Mouse (Mus musculus) thymus, postnatal 10 days (tissue): ENCODE results near the gene Sdk1.

Experiments used
- DNase-seq, 2 experiments: peaks; one replicate each; pipeline ENCODE4 v3.0.0; 2021; ENCODE audit warnings: low spot score in 2 of 2

The Sdk1 gene

GRCm38 (mm10) chr5:141447247-141447646 is 206.0 kb downstream of the Sdk1 start:
- no peak for DNase-seq

- DNase-seq: no peak
These were observed 222.1 kb downstream of the Sdk1 start for GRCm38 (mm10) chr5:141463417-141463816.

DNA sequence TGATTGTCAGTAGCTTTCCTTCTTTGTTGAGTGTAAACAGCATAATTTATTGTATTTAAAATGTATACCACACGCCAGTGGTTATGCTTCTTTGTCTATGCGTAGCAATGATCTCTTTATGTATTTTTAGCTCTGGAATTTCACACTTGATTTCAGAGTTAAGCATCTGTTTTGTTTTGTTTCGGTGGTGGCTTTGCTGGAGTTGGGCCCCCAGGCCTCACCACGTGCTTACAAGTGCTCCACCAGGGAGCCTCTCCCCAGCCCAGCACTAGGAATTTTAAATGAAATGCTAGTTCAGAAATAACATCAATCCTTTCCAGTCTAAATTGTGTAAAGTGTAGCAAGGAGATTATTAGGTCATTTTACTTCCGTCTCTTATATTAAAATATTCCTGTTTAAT is 227.5 kb downstream of the Sdk1 start:
- no peak for DNase-seq

- DNase-seq: no peak
These were observed 264.0 kb downstream of the Sdk1 start for GRCm38 (mm10) chr5:141505281-141505680.

GRCm38 (mm10) chr5:141506344-141506743 is 265.1 kb downstream of the Sdk1 start:
- DNase-seq: no peak

DNA sequence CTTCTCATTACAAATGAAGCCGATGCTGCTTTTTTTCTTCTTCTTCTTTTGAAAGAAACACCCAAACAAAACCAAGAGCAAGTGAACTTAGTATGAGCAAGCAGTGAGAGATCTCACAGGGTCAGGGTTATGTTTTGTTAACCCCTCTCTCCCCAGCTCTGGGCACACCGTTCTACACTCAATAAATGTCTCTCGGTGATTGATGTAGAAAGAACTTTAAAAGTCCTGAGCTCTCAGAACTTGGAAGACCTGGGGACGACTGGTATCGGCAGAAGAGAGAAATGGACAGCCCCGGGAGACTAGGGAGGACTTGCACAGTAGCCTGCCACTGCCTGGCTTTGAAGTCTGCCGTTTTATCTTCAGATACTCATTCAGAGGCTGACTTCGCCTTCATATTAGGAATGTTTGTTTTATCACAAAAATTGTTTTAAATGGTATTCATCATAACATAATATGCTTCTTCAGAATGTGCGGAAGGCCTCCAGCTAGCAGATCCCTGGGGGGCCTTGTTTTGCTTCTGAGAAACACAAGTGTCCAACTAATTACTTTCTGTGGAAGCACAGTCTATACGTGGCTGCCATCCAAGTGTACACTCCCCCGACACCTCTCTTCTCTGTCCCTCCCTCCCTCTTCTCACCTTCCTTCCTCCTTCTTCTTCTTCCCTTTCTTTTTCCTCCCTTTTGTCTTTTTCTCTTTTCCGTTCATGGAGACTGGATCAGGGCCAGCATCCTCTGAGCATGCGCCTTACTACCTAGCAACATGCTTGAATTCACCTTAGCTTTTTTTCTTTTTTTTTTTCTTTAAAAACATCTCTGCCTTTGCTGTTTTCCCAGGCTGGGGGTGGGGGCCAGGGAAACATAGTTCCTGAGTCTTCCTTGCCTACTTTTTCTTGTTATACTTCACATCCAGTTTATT is 283.8 kb downstream of the Sdk1 start:
- DNase-seq: no peak

- DNase-seq: no peak
These were observed 298.9 kb downstream of the Sdk1 start for GRCm38 (mm10) chr5:141540193-141540592.

DNA sequence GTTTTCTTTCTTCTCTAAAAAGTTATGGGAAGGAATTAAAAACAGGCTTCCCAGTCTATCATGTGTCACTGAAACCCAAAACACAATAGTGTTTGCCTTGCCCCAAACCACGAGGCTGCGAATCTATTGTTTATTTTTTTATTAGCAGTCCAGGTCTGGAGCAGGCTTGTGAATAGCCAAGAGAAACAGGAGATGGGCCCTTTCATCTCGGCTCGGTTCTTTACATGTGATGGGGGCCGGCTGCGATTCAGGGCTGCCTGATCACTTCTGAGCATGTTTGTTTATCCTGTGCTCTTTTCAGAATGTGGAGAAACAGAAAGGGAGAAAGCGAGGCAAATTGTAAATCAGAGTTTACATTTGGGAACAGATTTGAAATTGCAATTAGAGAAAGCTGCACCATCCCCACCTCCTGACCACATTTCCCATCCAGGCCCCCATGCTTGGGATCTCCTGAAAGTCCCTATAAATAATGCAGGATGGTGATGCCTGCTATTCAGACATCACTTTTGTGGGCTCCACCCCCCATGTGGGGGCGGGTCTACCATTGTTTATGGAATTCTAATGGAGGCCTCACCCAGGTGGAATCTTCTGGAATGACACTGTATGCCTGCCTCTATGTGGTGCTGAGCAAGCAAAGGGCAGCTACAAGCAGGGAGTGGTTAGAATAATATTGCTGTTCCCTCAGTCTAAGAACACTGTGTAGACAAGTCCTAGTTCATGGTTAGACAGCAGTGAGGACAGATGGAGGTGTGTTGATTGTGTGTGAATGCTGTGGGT is 301.8 kb downstream of the Sdk1 start:
- no peak for DNase-seq

DNA sequence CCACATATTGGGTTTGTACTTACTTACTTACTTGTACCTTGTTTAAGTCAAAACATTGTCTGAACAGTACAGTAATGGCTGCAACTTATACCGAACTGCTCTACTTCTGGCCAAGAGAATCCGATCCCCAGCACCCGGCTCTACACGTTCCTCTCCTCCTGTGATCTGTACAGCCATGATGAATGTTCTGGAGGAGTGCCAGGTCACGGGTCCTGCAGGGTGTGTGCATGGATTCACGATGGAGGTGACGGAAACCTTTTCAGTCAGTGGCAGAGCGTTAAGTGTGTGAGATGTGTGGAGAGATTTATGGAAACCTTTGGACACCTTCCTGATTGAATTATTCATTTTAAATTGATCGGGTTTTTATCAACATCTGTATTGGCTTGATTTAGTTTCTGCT is 312.2 kb downstream of the Sdk1 start:
- DNase-seq: no peak

DNA sequence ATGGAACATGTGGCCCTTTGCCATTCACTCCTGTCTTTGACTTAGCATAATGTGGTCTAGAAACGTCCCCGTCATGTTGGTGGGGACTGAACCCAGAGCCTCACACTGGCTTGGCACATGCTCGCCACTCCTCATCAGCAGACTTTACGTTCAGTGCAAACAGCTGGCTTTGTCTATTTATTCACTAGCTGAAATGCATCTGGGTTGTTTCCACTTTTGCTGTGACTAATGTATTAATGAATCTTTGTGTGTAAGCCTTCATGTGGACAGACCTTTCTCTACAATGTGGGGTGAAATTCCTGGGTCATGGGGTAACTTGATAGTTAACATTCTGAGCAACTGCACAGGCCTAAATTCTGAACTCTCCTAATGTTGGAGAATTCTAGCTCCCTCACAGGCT is 317.4 kb downstream of the Sdk1 start:
- DNase-seq: no peak

DNA sequence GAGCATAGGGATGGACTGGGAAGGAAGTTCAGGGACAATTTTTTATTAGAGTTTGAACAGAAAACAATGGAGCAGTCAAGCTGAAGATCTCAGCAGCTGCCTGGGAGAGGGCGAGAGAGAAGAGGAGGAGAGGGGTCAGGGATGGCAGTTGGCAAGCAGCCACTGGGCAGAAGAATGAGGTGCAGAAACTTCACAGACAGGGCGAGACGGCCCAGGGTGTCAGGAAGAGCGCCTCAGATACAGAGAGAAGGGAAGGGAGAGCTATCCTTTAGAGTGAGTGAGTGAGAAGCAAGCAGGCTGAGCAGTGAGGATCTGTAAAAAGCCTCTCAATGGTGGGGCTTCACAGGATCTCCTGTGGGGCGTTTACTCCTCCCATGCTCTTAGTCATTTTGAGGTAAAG is 319.0 kb downstream of the Sdk1 start:
- DNase-seq: no peak

DNA sequence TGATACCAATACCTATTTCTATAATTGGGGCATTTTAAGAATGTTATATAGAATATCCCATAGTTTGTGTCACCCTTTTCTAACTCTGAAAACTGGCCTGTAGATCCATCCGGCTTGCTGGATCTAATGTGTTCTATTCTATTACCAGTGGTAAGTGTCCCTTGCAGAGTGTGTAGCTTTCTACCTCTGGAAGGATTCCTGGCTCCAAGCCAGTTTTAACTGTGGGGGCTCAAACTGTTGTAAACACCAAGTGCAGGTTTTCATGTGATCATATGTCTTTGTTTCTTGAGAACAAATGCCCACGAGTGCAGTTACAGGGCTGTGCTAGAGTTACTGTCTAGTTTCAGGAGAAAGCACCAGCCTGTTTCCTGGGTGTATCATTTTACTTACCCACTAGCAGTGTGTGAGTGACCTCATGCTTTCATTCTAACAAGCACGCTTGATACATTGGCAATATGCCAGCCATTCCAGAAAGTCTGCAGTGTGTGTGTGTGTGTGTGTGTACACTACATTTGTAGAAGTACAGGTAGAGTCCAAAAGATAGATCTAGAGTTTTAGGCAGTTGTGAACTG is 320.8 kb downstream of the Sdk1 start:
- no peak for DNase-seq

DNA sequence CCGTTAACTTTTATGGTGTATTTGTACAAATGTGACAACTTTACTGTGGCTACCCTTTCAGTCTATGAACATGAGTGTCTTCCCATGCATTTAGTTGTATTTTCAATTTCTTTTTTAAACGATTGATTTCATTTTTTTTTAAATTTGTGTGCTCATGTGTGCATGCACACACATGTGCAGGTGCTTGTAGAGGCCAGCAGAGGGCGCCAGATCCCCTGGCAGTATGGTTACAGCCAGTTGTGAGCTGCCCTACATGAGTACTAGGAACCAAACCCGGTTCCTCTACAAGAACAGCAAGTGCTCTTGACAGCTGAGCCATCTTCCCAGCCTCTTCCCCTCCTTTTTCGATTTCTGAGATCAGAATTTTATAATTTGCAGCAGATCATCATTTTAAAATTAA is 322.9 kb downstream of the Sdk1 start:
- DNase-seq: no peak

GRCm38 (mm10) chr5:141568106-141568505 is 326.8 kb downstream of the Sdk1 start:
- DNase-seq: no peak

GRCm38 (mm10) chr5:141570442-141570841 is 329.2 kb downstream of the Sdk1 start:
- DNase-seq: no peak

DNA sequence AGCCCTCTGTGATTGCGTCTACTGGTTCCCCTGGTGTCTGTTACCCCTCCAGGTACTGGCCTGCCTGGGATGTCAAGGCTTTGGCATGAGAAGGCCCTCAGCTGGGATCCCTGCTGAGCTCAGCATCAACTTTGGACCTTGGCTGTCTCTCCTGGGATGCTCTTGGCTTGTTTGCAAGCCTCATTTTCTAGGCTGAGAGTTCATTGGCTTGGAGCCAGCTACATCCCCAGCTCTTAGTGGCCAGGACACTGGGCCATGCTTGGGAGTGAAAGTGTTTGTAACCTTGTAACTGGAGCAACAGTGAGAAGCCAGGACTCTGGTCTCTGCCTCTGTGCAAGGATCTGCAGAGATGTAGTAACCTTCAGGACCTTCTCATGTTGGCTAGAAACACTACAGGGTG is 333.0 kb downstream of the Sdk1 start:
- no peak for DNase-seq

GRCm38 (mm10) chr5:141591246-141591645 is 350.0 kb downstream of the Sdk1 start:
- no peak for DNase-seq

DNA sequence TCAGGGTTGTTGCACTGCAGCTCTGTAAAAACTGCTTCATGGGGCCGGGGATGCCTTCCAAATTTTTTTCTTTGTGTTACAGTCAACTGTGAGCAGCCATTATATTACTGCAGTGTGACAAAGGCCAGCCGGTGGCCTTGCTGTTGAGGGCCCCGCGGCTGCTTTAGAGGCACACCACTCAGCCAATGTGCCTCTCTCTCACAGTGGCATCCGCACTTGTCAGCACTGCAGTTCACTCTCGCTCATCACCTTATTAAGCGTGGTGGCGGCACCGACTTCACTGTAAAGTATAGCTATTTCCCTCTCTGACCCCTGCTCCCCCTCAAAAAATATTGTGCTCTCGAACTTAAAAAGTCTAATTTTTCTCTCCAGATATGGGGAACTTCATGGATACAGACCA is 371.4 kb downstream of the Sdk1 start:
- DNase-seq: no peak

DNA sequence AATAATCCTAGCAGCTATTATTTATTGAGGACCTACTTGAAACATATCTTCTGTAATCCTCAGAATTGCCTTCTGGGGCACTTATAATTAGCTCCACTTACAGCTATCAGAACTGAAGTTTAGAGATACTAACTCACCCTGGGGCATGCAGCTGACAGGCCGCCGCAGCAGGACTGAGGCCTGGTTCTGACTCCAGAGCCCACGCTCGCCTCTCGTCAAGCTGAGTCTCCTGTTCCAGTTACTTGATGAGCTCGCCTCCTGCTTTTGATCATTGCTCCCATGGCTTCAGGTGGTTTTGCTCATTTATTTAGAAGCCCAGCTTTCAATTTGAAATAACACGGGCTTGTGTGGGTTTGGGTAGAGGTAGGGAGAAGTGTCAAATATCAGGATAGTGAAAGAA is 374.5 kb downstream of the Sdk1 start:
- DNase-seq: no peak

DNA sequence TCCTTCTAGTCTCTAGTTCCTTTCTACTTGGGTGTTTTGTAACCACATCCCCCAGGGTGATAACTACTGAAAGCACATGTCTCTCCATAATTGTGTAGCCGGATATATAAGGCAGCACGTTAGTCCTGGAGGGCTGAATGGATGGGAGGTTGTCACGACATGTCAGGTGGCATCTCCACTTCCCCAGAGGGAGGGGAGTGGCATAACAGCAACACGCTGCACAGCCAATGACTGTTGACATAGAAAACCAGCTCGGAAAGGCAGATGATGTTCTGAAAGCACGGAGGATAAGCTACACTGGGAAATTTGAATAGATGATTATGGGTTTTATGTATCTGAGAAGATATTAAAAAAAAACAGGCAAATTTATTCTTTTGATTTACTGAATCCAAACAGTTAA is 376.4 kb downstream of the Sdk1 start:
- no peak for DNase-seq

GRCm38 (mm10) chr5:141625401-141625800 is 384.1 kb downstream of the Sdk1 start:
- no peak for DNase-seq

DNA sequence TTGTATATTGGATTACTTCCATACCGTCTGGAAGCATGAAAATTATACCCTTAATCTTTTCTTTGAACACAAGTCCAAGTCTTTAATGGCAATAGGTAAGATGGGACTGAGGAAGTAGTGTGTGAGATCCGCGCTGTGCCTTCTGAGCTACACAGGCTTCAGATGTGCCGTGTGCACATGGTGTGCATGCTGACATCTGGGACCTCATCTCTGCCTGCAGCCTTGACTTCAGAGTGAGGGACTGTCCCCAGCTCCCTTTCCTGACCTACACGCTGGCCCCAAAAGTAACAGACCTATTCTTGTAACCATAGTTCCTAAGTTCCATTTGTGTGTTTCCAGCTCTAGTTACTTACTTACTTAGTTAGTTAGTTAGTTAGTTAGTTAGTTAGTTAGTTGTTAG is 390.4 kb downstream of the Sdk1 start:
- no peak for DNase-seq

DNA sequence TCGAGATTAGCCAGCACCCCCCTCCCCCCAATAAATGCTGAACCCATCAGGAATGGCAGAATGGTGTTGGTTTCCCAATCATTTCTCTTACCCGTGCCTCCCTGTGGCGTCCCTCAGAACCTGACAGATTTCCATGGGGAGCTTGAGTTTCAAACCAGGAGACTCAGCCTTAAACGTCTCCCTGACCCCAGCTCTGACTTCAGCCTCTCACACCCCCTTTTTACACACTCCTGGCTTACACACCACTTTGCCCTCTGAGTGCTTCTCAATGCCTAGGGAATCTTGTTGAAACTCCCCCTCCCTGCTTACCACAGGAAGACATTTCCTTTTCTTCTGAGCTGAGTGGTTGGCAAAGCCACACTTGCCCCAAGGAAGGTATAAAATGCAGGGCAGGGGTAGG is 392.0 kb downstream of the Sdk1 start:
- DNase-seq: no peak
